Mouse (Mus musculus): ENCODE results near the gene Dsn1. TPM values are rescaled to one million over a fixed set of nuclear protein-coding genes. Genes with fewer than 3 reads are reported as not detected.

Dsn1 gene
- 23.4 to 30.3 TPM (median 26.0 TPM) in 4 replicates for total RNA-seq (2023; ENCODE audit: inconsistent age)

GRCm38 (mm10) chr2:157006511-157007233 lies at the start of gene Dsn1:
Dsn1 (minus strand) TSS chr2:157007154.

GRCm38 (mm10) chr2:156991470-156992319 lies 15.3 kb downstream of the Dsn1 start, which contains the start of gene Ndrg3:
Ndrg3 (minus strand) TSS chr2:156992056.

Other genes starting within 250 kb of the Dsn1 start
- 0.94 to 2.8 TPM (median 1.4 TPM) in 4 replicates for gene Myl9, start 231.7 kb downstream of the Dsn1 start, total RNA-seq (2023; ENCODE audit: inconsistent age)
- 116 to 125 TPM (median 123 TPM) in 4 replicates for gene Tgif2, start 167.1 kb downstream of the Dsn1 start, total RNA-seq (2023; ENCODE audit: inconsistent age)
- gene 4930518I15Rik, start 149.2 kb downstream of the Dsn1 start, total RNA-seq (2023; ENCODE audit: inconsistent age) = 2.3 to 4.3 TPM (median 4.0 TPM) in 4 replicates
- gene Rab5if, start 144.0 kb downstream of the Dsn1 start, total RNA-seq (2023; ENCODE audit: inconsistent age) = 54.6 to 58.5 TPM (median 57.2 TPM) in 4 replicates
- gene Sla2, start 120.0 kb downstream of the Dsn1 start, total RNA-seq (2023; ENCODE audit: inconsistent age) = 1.2 to 1.5 TPM (median 1.3 TPM) in 4 replicates
- gene Ndrg3, start 15.1 kb downstream of the Dsn1 start, total RNA-seq (2023; ENCODE audit: inconsistent age) = 32.0 to 36.6 TPM (median 35.1 TPM) in 4 replicates
- 0.26 to 0.81 TPM (median 0.65 TPM) in 4 replicates for gene Soga1, start 72.1 kb upstream of the Dsn1 start, total RNA-seq (2023; ENCODE audit: inconsistent age)
- not detected in 4 replicates for gene Tldc2, start 79.9 kb upstream of the Dsn1 start, total RNA-seq (2023; ENCODE audit: inconsistent age)
- 476 to 530 TPM (median 508 TPM) in 4 replicates for gene Samhd1, start 128.1 kb upstream of the Dsn1 start, total RNA-seq (2023; ENCODE audit: inconsistent age)
- 16.1 to 21.2 TPM (median 18.4 TPM) in 4 replicates for gene Rbl1, start 197.4 kb upstream of the Dsn1 start, total RNA-seq (2023; ENCODE audit: inconsistent age)